Mouse (Mus musculus): ENCODE results near the gene Hist1h3c. TPM values are rescaled to one million over a fixed set of nuclear protein-coding genes. Genes with fewer than 3 reads are reported as not detected.

The Hist1h3c gene
- polyA plus RNA-seq, 1 experiment: 7.0 TPM

DNA sequence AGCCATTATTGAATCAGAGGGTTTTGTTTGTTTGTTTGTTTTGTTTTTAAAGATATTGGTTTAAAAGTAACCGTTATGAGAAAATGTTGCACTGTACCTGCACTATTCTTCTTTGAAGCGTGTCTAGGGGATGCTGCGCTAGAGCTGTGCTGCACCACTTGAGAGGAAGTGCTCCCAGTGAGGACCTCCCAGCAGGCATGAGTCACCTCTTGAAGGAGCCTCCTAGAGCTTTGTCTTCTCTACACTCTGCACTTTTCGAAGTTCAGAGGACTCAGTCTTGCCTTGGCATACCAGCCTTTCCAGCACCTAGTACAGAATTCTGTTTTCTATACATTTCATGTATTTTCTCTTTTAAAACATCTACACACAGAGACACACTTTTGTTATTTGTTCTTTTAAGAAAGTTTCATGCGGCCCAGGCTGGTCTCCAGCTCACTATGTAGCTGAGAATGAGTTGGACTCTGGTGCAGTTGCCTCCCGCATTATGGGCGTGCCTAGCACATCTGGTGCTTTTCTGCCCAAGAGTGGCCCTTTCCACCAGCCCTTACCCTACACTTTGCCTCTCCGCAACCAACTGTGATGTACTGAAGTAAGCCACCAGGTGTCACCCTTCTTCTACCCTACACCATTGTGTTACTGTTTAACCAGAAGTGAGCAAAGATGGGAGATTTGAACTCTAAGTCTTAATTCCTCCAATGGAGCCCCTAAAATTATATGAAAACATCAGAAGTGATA lies 44.4 kb downstream of the Hist1h3c start:
- Histone ChIP-seq H3K9me3 (ENCODE audit: control insufficient read depth, low read length) (no peaks in the 10 kb centered on the region), H3K36me3 (ENCODE audit: control insufficient read depth) (no peaks in the 10 kb centered on the region), H3K4me1 (ENCODE audit: control insufficient read depth) (peaks cover 42% of the 10 kb centered on the region), H3K4me3 (replicated peaks) (peak overlapping the region; percentile 25), H3K27me3 (ENCODE audit: control insufficient read depth) (no peaks in the 10 kb centered on the region)
- TF ChIP-seq TAL1 (IDR thresholded peaks at IDR 0.05; ENCODE audit: low read length): no peak
- no peak for TF ChIP-seq GATA1 (IDR thresholded peaks at IDR 0.05; ENCODE audit: low read length)

DNA sequence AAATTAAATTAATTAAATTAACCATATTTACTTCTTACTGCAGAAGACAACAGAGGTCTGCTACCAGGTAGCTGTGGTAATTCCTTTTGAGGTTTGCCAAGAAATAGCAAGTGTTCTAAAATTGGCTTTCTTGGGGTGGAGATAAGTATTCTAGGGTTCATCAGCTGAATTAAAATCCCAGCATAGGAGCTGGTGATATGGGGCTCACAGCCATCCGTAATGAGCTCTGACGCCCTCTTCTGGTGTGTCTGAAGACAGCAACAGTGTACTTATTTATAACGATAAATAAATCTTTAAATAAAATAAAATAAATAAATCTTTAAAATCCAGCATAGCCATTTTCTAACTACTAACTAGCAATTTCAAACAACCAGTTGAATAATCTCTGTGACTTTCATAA lies 45.6 kb downstream of the Hist1h3c start:
- Histone ChIP-seq H3K27me3 (ENCODE audit: control insufficient read depth) (no peaks in the 10 kb centered on the region), H3K4me3 (replicated peaks) (no peak overlapping the region), H3K9me3 (ENCODE audit: control insufficient read depth, low read length) (no peaks in the 10 kb centered on the region), H3K36me3 (ENCODE audit: control insufficient read depth) (peaks cover 2% of the 10 kb centered on the region; the same call in 1 of the 2 replicates), H3K4me1 (ENCODE audit: control insufficient read depth) (peaks cover 54% of the 10 kb centered on the region)
- TF ChIP-seq GATA1 (IDR thresholded peaks at IDR 0.05; ENCODE audit: low read length) (no peak), TAL1 (IDR thresholded peaks at IDR 0.05; ENCODE audit: low read length) (no peak)

DNA sequence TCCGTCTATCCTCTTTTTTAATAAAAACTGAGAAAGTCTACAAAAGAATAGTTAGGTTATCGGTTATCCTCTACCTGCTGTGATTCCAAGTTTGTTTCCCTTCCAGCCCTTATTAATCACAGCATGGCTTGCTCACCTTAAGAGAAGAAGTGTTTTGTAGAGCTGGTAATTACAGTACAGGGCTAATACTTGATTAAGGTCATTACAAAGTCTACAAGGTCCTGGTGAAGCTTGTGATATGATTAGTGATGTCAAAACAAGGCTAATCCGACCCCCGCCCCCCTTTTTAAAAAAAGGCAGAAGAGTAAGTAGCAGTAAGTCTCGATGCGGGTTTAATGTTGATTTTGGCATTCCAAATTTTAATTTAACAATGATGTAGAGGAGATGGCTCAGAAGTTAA lies 46.4 kb downstream of the Hist1h3c start:
- Histone ChIP-seq H3K9me3 (ENCODE audit: control insufficient read depth, low read length) (no peaks in the 10 kb centered on the region), H3K4me3 (replicated peaks) (peak overlapping the region; percentile 67)
- TF ChIP-seq TAL1 (IDR thresholded peaks at IDR 0.05; ENCODE audit: low read length) (no peak), GATA1 (IDR thresholded peaks at IDR 0.05; ENCODE audit: low read length) (no peak)

DNA sequence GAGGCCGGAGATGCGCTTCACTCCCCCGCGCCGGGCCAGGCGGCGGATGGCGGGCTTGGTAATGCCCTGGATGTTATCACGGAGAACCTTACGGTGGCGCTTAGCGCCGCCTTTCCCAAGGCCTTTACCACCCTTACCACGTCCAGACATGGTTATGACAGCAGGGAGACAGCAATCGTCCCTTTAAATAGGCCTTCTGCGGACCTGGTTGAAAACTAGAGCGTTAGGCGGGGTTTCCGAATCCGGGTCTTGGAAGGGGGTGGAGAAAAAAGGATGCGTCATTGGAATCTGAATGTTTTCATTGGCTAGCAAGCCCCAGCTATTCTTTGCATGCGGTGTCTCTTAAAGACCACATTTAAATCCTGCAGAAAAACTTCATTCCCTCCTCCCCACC lies 47.1 kb downstream of the Hist1h3c start, which contains the start of gene Hist1h4c:
Hist1h4c (minus strand) TSS at position 155 of the 394 bp plus-strand sequence.
- TF ChIP-seq GATA1 (IDR thresholded peaks at IDR 0.05; ENCODE audit: low read length): no peak
- peaks cover 5% of the 10 kb centered on the region for H3K36me3 ChIP-seq (ENCODE audit: control insufficient read depth)
- H3K4me3 ChIP-seq (replicated peaks): peak within 1 kb of the TSS; percentile 67
- peaks cover 58% of the 10 kb centered on the region for H3K4me1 ChIP-seq (ENCODE audit: control insufficient read depth)
- H3K27me3 ChIP-seq (ENCODE audit: control insufficient read depth): no peaks in the 10 kb centered on the region
- H3K9me3 ChIP-seq (ENCODE audit: control insufficient read depth, low read length): no peaks in the 10 kb centered on the region

More for the DNA sequence above, 46.4 kb downstream of the Hist1h3c start:
- Histone ChIP-seq H3K4me1 (ENCODE audit: control insufficient read depth) (peaks cover 56% of the 10 kb centered on the region), H3K27me3 (ENCODE audit: control insufficient read depth) (no peaks in the 10 kb centered on the region), H3K36me3 (ENCODE audit: control insufficient read depth) (peaks cover 2% of the 10 kb centered on the region; the same call in 1 of the 2 replicates)

DNA sequence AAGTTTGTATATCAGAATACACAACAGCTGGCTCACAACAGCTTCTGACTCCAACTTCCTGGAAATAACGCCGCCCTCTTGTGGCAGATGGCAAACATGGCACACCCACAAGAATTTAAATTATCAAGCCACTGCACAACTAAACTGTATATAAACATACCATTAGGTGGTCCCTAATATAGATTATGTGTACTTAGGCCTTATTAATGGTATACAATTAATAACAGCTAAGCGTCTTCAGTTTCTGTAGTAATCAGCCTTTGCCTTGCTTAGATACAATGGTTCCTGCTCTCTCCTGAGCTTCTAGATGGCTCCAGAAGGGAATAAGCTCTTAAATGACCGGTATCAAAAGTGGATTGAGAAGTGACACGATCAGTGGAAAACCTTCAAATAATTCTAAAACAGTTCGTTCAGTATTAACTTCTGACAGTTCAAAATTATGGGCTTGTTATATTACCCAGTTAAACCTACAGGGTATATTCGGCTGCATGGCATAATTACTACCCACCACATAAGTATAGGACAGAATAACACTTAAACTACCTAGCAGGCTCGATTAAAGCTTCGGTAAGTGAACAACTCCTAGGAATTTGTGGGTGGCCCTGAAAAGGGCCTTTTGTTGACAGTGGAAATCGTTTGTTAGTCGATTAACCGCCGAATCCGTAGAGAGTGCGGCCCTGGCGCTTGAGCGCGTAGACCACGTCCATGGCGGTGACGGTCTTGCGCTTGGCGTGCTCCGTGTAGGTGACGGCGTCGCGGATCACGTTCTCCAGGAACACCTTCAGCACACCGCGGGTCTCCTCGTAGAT lies 47.7 kb downstream of the Hist1h3c start:
- TF ChIP-seq GATA1 (IDR thresholded peaks at IDR 0.05; ENCODE audit: low read length) (no peak), TAL1 (IDR thresholded peaks at IDR 0.05; ENCODE audit: low read length) (no peak)
- Histone ChIP-seq H3K9me3 (ENCODE audit: control insufficient read depth, low read length) (no peaks in the 10 kb centered on the region), H3K27me3 (ENCODE audit: control insufficient read depth) (no peaks in the 10 kb centered on the region), H3K4me1 (ENCODE audit: control insufficient read depth) (peaks cover 55% of the 10 kb centered on the region), H3K36me3 (ENCODE audit: control insufficient read depth) (peaks cover 5% of the 10 kb centered on the region), H3K4me3 (replicated peaks) (peak overlapping the region; percentile 67)

- TF ChIP-seq GATA1 (IDR thresholded peaks at IDR 0.05; ENCODE audit: low read length): no peak
- TF ChIP-seq TAL1 (IDR thresholded peaks at IDR 0.05; ENCODE audit: low read length): no peak
- Histone ChIP-seq H3K4me3 (replicated peaks) (peak overlapping the region; percentile 67), H3K4me1 (ENCODE audit: control insufficient read depth) (peaks cover 54% of the 10 kb centered on the region)
Measured at GRCm38 (mm10) chr13:23696061-23696474, 49.3 kb downstream of the Hist1h3c start.

GRCm38 (mm10) chr13:23695514-23695913 lies 49.9 kb downstream of the Hist1h3c start, which contains the start of gene Hist1h1t:
Gene Hist1h1t, plus strand, starts transcription at chr13:23695814.
- Histone ChIP-seq H3K27me3 (ENCODE audit: control insufficient read depth) (no peaks in the 10 kb centered on the region), H3K9me3 (ENCODE audit: control insufficient read depth, low read length) (no peaks in the 10 kb centered on the region), H3K36me3 (ENCODE audit: control insufficient read depth) (peaks cover 17% of the 10 kb centered on the region), H3K4me3 (replicated peaks) (peak within 1 kb of the TSS; percentile 67), H3K4me1 (ENCODE audit: control insufficient read depth) (peaks cover 53% of the 10 kb centered on the region)
- TF ChIP-seq GATA1 (IDR thresholded peaks at IDR 0.05; ENCODE audit: low read length) (no peak), TAL1 (IDR thresholded peaks at IDR 0.05; ENCODE audit: low read length) (no peak)

More at GRCm38 (mm10) chr13:23696061-23696474, 49.3 kb downstream of the Hist1h3c start:
- Histone ChIP-seq H3K36me3 (ENCODE audit: control insufficient read depth) (peaks cover 11% of the 10 kb centered on the region), H3K9me3 (ENCODE audit: control insufficient read depth, low read length) (no peaks in the 10 kb centered on the region), H3K27me3 (ENCODE audit: control insufficient read depth) (no peaks in the 10 kb centered on the region)

Other genes starting within 250 kb of the Hist1h3c start
- 10.1 and 19.7 TPM in 2 replicates for gene Hist1h4h, start 214.6 kb downstream of the Hist1h3c start, polyA plus RNA-seq (2012)
- gene Hist1h2af, start 211.7 kb downstream of the Hist1h3c start, polyA plus RNA-seq (2012): 52.5 and 62.7 TPM in 2 replicates
- 8.8 and 11.7 TPM in 2 replicates for gene Hist1h3g, start 210.2 kb downstream of the Hist1h3c start, polyA plus RNA-seq (2012)
- gene Hist1h2bh, start 202.2 kb downstream of the Hist1h3c start, polyA plus RNA-seq (2012): 0.43 and 3.0 TPM in 2 replicates
- gene Hist1h3f, start 201.6 kb downstream of the Hist1h3c start, polyA plus RNA-seq (2012): 1.3 and 3.3 TPM in 2 replicates
- gene Hist1h4f, start 194.0 kb downstream of the Hist1h3c start, polyA plus RNA-seq (2012): 8.3 and 13.8 TPM in 2 replicates
- gene Hist1h1d, start 192.3 kb downstream of the Hist1h3c start, polyA plus RNA-seq (2012): 0.51 and 0.95 TPM in 2 replicates
- 2.9 and 16.6 TPM in 2 replicates for gene Hist1h3e, start 183.2 kb downstream of the Hist1h3c start, polyA plus RNA-seq (2012)
- 3.6 and 5.2 TPM in 2 replicates for gene Hist1h2ae, start 174.4 kb downstream of the Hist1h3c start, polyA plus RNA-seq (2012)
- gene Hist1h2bg, start 174.2 kb downstream of the Hist1h3c start, polyA plus RNA-seq (2012): 14.5 and 18.7 TPM in 2 replicates
- gene Hist1h2bf, start 171.4 kb downstream of the Hist1h3c start, polyA plus RNA-seq (2012): 6.6 and 15.6 TPM in 2 replicates
- gene Hist1h2ad, start 171.2 kb downstream of the Hist1h3c start, polyA plus RNA-seq (2012): 5.1 and 8.3 TPM in 2 replicates
- 1.6 and 4.7 TPM in 2 replicates for gene Hist1h3d, start 169.8 kb downstream of the Hist1h3c start, polyA plus RNA-seq (2012)
- 5.1 and 11.8 TPM in 2 replicates for gene Hist1h4d, start 164.0 kb downstream of the Hist1h3c start, polyA plus RNA-seq (2012)
- 0.33 and 0.67 TPM in 2 replicates for gene Hist1h2be, start 124.5 kb downstream of the Hist1h3c start, polyA plus RNA-seq (2012)
- gene Hist1h1e, start 123.0 kb downstream of the Hist1h3c start, polyA plus RNA-seq (2012): 2.8 and 8.5 TPM in 2 replicates
- 1.1 and 2.1 TPM in 2 replicates for gene Hist1h2ac, start 61.7 kb downstream of the Hist1h3c start, polyA plus RNA-seq (2012)
- 17.5 and 20.6 TPM in 2 replicates for gene Hist1h2bc, start 61.4 kb downstream of the Hist1h3c start, polyA plus RNA-seq (2012)
- 0.10 TPM in 1 of 2 replicates, not detected in the other for gene Hist1h1t, start 49.8 kb downstream of the Hist1h3c start, polyA plus RNA-seq (2012)
- gene Hist1h4c, start 47.1 kb downstream of the Hist1h3c start, polyA plus RNA-seq (2012): 0.93 and 3.0 TPM in 2 replicates
- gene Hfe, start 34.7 kb downstream of the Hist1h3c start, polyA plus RNA-seq (2012): 0.15 and 0.53 TPM in 2 replicates
- 54.6 and 94.3 TPM in 2 replicates for gene Hist1h1c, start 6.8 kb downstream of the Hist1h3c start, polyA plus RNA-seq (2012)
- 5.4 and 12.1 TPM in 2 replicates for gene Hist1h2bb, start 1.1 kb upstream of the Hist1h3c start, polyA plus RNA-seq (2012)
- 9.1 and 22.3 TPM in 2 replicates for gene Hist1h2ab, start 5.5 kb upstream of the Hist1h3c start, polyA plus RNA-seq (2012)
- 6.2 and 23.6 TPM in 2 replicates for gene Hist1h3b, start 6.7 kb upstream of the Hist1h3c start, polyA plus RNA-seq (2012)
- gene Hist1h4b, start 11.4 kb upstream of the Hist1h3c start, polyA plus RNA-seq (2012): 4.5 and 11.8 TPM in 2 replicates
- 10.2 and 21.5 TPM in 2 replicates for gene Hist1h4a, start 15.6 kb upstream of the Hist1h3c start, polyA plus RNA-seq (2012)
- 1.5 and 4.0 TPM in 2 replicates for gene Hist1h3a, start 16.8 kb upstream of the Hist1h3c start, polyA plus RNA-seq (2012)
- 1.4 TPM in 2 replicates for gene Hist1h1a, start 18.1 kb upstream of the Hist1h3c start, polyA plus RNA-seq (2012)
- not detected in 2 replicates for gene Trim38, start 24.3 kb upstream of the Hist1h3c start, polyA plus RNA-seq (2012)
- gene Slc17a2, start 61.4 kb upstream of the Hist1h3c start, polyA plus RNA-seq (2012): not detected in 2 replicates
- 0.01 TPM in 1 of 2 replicates, not detected in the other for gene Slc17a3, start 93.8 kb upstream of the Hist1h3c start, polyA plus RNA-seq (2012)
- gene Slc17a1, start 122.1 kb upstream of the Hist1h3c start, polyA plus RNA-seq (2012): not detected in 2 replicates
- not detected in 2 replicates for gene Slc17a4, start 169.4 kb upstream of the Hist1h3c start, polyA plus RNA-seq (2012)
- not detected in 2 replicates for gene Hist1h2ba, start 188.6 kb upstream of the Hist1h3c start, polyA plus RNA-seq (2012)
- gene Hist1h2aa, start 188.9 kb upstream of the Hist1h3c start, polyA plus RNA-seq (2012): not detected in 2 replicates
- not detected in 2 replicates for gene Scgn, start 245.6 kb upstream of the Hist1h3c start, polyA plus RNA-seq (2012)

Data from erythroblast, embryonic 14.5 days (primary cell).